ENCODE assay signal across 8 mouse cellular contexts in genomic region chr14:76657784-76658610, GRCm38 (mm10).
DNase-seq lines count a peak whose midpoint lies in the region; ATAC-seq and TF ChIP-seq lines count a peak whose summit lies in the region.

No protein-coding gene starts in this region.

- 29% methylated on average over 9 of the region's 9 CpGs for WGBS in midbrain, embryonic 16.5 days

- H3K9ac ChIP-seq in midbrain, embryonic 16.5 days (ENCODE audit: low read depth, low read length) = 0 out of 2 replicates have a peak overlapping the region, but pooled peaks have one; percentile 30

- no peak overlapping the region for H3K4me2 ChIP-seq in midbrain, embryonic 16.5 days (ENCODE audit: low read length)

- ATAC-seq in midbrain, embryonic 16.5 days = peak; percentile 65

- peaks cover 23% of the 10 kb centered on the region for H3K4me1 ChIP-seq in midbrain, embryonic 16.5 days (ENCODE audit: control insufficient read depth, insufficient read depth, low read length)

- no peaks in the 10 kb centered on the region for H3K36me3 ChIP-seq in midbrain, embryonic 16.5 days (ENCODE audit: control insufficient read depth, insufficient read depth, low read length)

- no peak; the same call in 1 of the 2 replicates for TF ChIP-seq CTCF in left cerebral cortex, adult 2 months (IDR thresholded peaks at IDR 0.05)

- DNase-seq in left cerebral cortex, adult 2 months (ENCODE audit: extremely low spot score in 1 of 2, low spot score in 2 of 2) = peak; percentile 38 to 59
- DNase-seq in left cerebral cortex, adult 9 months (ENCODE audit: low spot score in 2 of 2) = no peak
- peak; percentile 42 for DNase-seq in adrenal gland, adult 8-10 months
- peak; percentile 70 for DNase-seq in fibroblast of lung, adult 2 months (ENCODE audit: low read depth)
- DNase-seq in heart, postnatal 14 days = peak; percentile 66 to 73
- peak; percentile 59 to 63 for DNase-seq in left cerebral cortex, postnatal 14 days (ENCODE audit: low spot score in 2 of 2)
- DNase-seq in thymus, adult 18-20 months = peak; percentile 45 to 66

- H3K27ac ChIP-seq in left cerebral cortex, adult 2 months = peak overlapping the region; percentile 26; the same call in 1 of the 2 replicates
- peak overlapping the region; percentile 51; the same call in 1 of the 2 replicates for H3K27ac ChIP-seq in midbrain, embryonic 16.5 days (ENCODE audit: low read length)

- no peak overlapping the region for H3K4me3 ChIP-seq in left cerebral cortex, adult 2 months
- no peak overlapping the region for H3K4me3 ChIP-seq in midbrain, embryonic 16.5 days (ENCODE audit: low read depth, low read length)

- intact Hi-C loops in left cerebral cortex, adult 2 months (cut with DNase I) = loop anchor here (5.0 kb wide), 4 partner anchors 61 to 151 kb away; no protein-coding TSS in a partner anchor
- intact Hi-C loops in heart, postnatal 14 days (cut with DNase I) = loop anchor here (1.0 to 5.0 kb wide), 2 partner anchors 101 to 154 kb away; partner anchors contain the start of gene Serp2
- intact Hi-C loops in left cerebral cortex, postnatal 14 days (cut with DNase I) = no loop called here

- H3K9me3 ChIP-seq in midbrain, embryonic 16.5 days (replicated peaks; ENCODE audit: control insufficient read depth, low read length, poor library complexity, severe bottlenecking) = no peaks in the 10 kb centered on the region

- no peaks in the 10 kb centered on the region for H3K27me3 ChIP-seq in midbrain, embryonic 16.5 days (ENCODE audit: control insufficient read depth, insufficient read depth, low read depth, low read length)

Comparison
In these comparisons a context has a peak if more than half of its experiments do, and no peak if none do; other contexts are left out.
1. DNase-seq: peak in left cerebral cortex, adult 2 months (2 of 2), adrenal gland, adult 8-10 months (single experiment), fibroblast of lung, adult 2 months (single experiment), heart, postnatal 14 days (2 of 2), left cerebral cortex, postnatal 14 days (2 of 2) and thymus, adult 18-20 months (2 of 2); none in left cerebral cortex, adult 9 months (0 of 2).